23 mouse cellular contexts compared by ENCODE assay signal in the genomic region with DNA sequence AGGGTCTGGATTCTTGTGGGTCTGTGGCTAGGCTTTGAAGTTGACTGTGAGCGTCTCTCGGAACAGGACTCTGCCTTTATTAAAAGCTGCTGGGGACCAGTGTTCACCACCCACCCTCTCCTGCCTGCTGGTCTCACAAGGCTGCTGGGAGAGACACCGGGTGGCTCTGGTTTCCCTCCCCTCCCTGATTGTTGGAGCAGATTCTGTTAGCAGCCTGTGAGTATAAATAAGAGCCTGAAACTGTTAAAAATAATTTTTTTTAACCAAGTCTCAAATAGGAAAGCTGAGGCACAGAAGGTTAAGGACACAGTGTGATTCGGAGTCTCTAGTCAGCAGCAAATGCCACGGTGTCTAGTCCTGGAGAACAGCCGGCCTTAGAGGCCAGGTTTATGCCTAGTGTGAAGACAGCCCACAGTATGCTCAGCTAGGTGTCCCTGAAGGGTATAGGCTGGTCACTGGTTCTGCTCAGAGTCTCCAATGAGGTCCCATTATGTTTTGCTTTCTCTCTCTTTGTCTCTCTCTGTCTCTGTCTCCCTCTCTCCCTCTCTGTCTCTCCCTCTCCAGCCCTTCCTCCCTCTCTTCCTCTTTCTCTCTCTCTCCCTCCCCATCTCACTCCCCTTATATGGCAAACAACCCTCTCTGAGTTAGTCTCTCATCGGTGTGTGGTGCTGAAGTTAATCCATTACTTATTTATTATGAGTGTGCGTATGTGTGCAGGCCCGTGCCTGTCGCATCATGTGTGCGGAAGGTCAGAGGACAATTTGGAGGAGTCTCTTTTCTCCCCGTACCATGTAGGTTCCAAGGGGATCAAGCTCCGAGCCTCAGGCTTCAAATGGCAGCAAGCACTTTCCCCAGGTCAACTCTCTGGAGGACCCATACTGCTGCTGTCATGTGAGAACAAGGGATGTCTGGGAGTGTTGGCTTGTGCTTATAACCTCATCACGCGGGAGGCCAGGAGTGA. TPM values are rescaled to one million over a fixed set of nuclear protein-coding genes. Genes with fewer than 3 reads are reported as not detected.
DNase-seq lines count a peak whose midpoint lies in the region; ATAC-seq and TF ChIP-seq lines count a peak whose summit lies in the region.
"Had no signal": no experiment of that assay in that cellular context is flagged by ENCODE, and none has a peak within 500 bp of the region (broad histone marks: within the 10 kb centered on the region; RNA-seq: fewer than 3 reads in every experiment).

No protein-coding gene starts in this region.

- TF ChIP-seq CTCF in kidney, postnatal 0 days (IDR thresholded peaks at IDR 0.05; ENCODE audit: low read depth), result no peak
- no peak for TF ChIP-seq CTCF in stomach, postnatal 0 days (IDR thresholded peaks at IDR 0.05; ENCODE audit: low read depth)

- WGBS in hindbrain, embryonic 12.5 days, result 72% methylated on average over 15 of the region's 15 CpGs
- WGBS in hindbrain, embryonic 11.5 days, result 81% methylated on average over 15 of the region's 15 CpGs
- 73% methylated on average over 15 of the region's 15 CpGs for WGBS in midbrain, embryonic 16.5 days
- WGBS in midbrain, embryonic 13.5 days, result 72% methylated on average over 15 of the region's 15 CpGs
- 50% methylated on average over 15 of the region's 15 CpGs for WGBS in kidney, postnatal 0 days
- 59% methylated on average over 15 of the region's 15 CpGs for WGBS in stomach, postnatal 0 days

- H3K4me1 ChIP-seq in hindbrain, embryonic 12.5 days, result peaks cover 13% of the 10 kb centered on the region
- H3K4me1 ChIP-seq in hindbrain, embryonic 11.5 days (replicated peaks; ENCODE audit: control insufficient read depth, insufficient read depth, low read length), result peaks cover 2% of the 10 kb centered on the region; the same call in 1 of the 2 replicates
- H3K4me1 ChIP-seq in midbrain, embryonic 16.5 days (ENCODE audit: control insufficient read depth, insufficient read depth, low read length), result peaks cover 9% of the 10 kb centered on the region
- H3K4me1 ChIP-seq in midbrain, embryonic 13.5 days (replicated peaks), result peaks cover 13% of the 10 kb centered on the region
- H3K4me1 ChIP-seq in kidney, postnatal 0 days (replicated peaks; ENCODE audit: insufficient read depth, low read length), result 0 out of 2 replicates have a peak, but pooled peaks cover under 1% of the 10 kb centered on the region
- 0 out of 2 replicates have a peak, but pooled peaks cover 3% of the 10 kb centered on the region for H3K4me1 ChIP-seq in stomach, postnatal 0 days (replicated peaks; ENCODE audit: control insufficient read depth, insufficient read depth)

- intact Hi-C loops in left cerebral cortex, postnatal 4 days (cut with DNase I), result no loop called here

- DNase-seq in hindbrain, embryonic 11.5 days (ENCODE audit: low spot score), result no peak
- DNase-seq in kidney, postnatal 0 days (ENCODE audit: low spot score), result peak; percentile 28
- DNase-seq in stomach, postnatal 0 days (ENCODE audit: low spot score), result no peak
- no peak for DNase-seq in left cerebral cortex, postnatal 4 days
- no peak for DNase-seq in right cerebral cortex, postnatal 36 days (ENCODE audit: low spot score in 2 of 2)
- DNase-seq: adrenal gland, postnatal 14 days; B cell, adult 2 months; cerebellum, adult 11 months; embryo, embryonic 11 days; right cerebral cortex, postnatal 14 days; thymus, adult 2 months had no signal

- no peak overlapping the region for H3K4me3 ChIP-seq in hindbrain, embryonic 12.5 days
- no peak overlapping the region for H3K4me3 ChIP-seq in hindbrain, embryonic 11.5 days (ENCODE audit: low read depth, low read length)
- no peak overlapping the region for H3K4me3 ChIP-seq in midbrain, embryonic 16.5 days (ENCODE audit: low read depth, low read length)
- no peak overlapping the region for H3K4me3 ChIP-seq in midbrain, embryonic 13.5 days (replicated peaks)
- no peak overlapping the region for H3K4me3 ChIP-seq in kidney, postnatal 0 days (replicated peaks; ENCODE audit: low read depth, low read length)
- H3K4me3 ChIP-seq in stomach, postnatal 0 days (ENCODE audit: low read depth, low read length), result no peak overlapping the region
- H3K4me3 ChIP-seq: forebrain, embryonic 10.5 days; heart, embryonic 12.5 days; hindbrain, embryonic 15.5 days; intestine, embryonic 15.5 days; limb, embryonic 15.5 days; liver, embryonic 15.5 days; midbrain, embryonic 12.5 days; neural tube, embryonic 15.5 days had no signal

- no peak for ATAC-seq in hindbrain, embryonic 12.5 days (ENCODE audit: low FRiP score)
- no peak for ATAC-seq in hindbrain, embryonic 11.5 days (ENCODE audit: low FRiP score)
- no peak for ATAC-seq in midbrain, embryonic 16.5 days
- ATAC-seq in midbrain, embryonic 13.5 days, result no peak
- ATAC-seq in kidney, postnatal 0 days (replicated peaks; ENCODE audit: low FRiP score, low read depth), result peak; percentile 69
- ATAC-seq in stomach, postnatal 0 days (ENCODE audit: low FRiP score, low TSS enrichment), result 0 out of 2 replicates have a peak, but pooled peaks have one; percentile 14
- ATAC-seq: intestine, embryonic 15.5 days had no signal

- H3K36me3 ChIP-seq in hindbrain, embryonic 12.5 days, result no peaks in the 10 kb centered on the region
- H3K36me3 ChIP-seq in hindbrain, embryonic 11.5 days (ENCODE audit: control insufficient read depth, insufficient read depth, low read length), result no peaks in the 10 kb centered on the region
- no peaks in the 10 kb centered on the region for H3K36me3 ChIP-seq in midbrain, embryonic 16.5 days (ENCODE audit: control insufficient read depth, insufficient read depth, low read length)
- no peaks in the 10 kb centered on the region for H3K36me3 ChIP-seq in midbrain, embryonic 13.5 days
- H3K36me3 ChIP-seq in kidney, postnatal 0 days (ENCODE audit: insufficient read depth, low read length), result no peaks in the 10 kb centered on the region
- no peaks in the 10 kb centered on the region for H3K36me3 ChIP-seq in stomach, postnatal 0 days (ENCODE audit: control insufficient read depth, insufficient read depth, low read length)
- H3K36me3 ChIP-seq: forebrain, embryonic 10.5 days; heart, embryonic 12.5 days; hindbrain, embryonic 15.5 days; intestine, embryonic 15.5 days; limb, embryonic 15.5 days; liver, embryonic 15.5 days; midbrain, embryonic 12.5 days; neural tube, embryonic 15.5 days had no signal

- H3K4me2 ChIP-seq in hindbrain, embryonic 12.5 days (replicated peaks), result no peak overlapping the region
- H3K4me2 ChIP-seq in hindbrain, embryonic 11.5 days (replicated peaks; ENCODE audit: low read depth, low read length), result no peak overlapping the region
- H3K4me2 ChIP-seq in midbrain, embryonic 16.5 days (ENCODE audit: low read length), result no peak overlapping the region
- no peak overlapping the region for H3K4me2 ChIP-seq in midbrain, embryonic 13.5 days (replicated peaks)
- no peak overlapping the region for H3K4me2 ChIP-seq in kidney, postnatal 0 days (ENCODE audit: low read length)
- H3K4me2 ChIP-seq in stomach, postnatal 0 days (replicated peaks; ENCODE audit: low read depth), result no peak overlapping the region
- H3K4me2 ChIP-seq: heart, embryonic 12.5 days; hindbrain, embryonic 15.5 days; intestine, embryonic 15.5 days; limb, embryonic 15.5 days; liver, embryonic 15.5 days; midbrain, embryonic 12.5 days; neural tube, embryonic 15.5 days had no signal

- H3K9ac ChIP-seq in hindbrain, embryonic 12.5 days, result 0 out of 2 replicates have a peak overlapping the region, but pooled peaks have one; percentile 41
- no peak overlapping the region for H3K9ac ChIP-seq in hindbrain, embryonic 11.5 days (ENCODE audit: low read depth, low read length)
- 0 out of 2 replicates have a peak overlapping the region, but pooled peaks have one; percentile 14 for H3K9ac ChIP-seq in midbrain, embryonic 16.5 days (ENCODE audit: low read depth, low read length)
- H3K9ac ChIP-seq in midbrain, embryonic 13.5 days (replicated peaks), result no peak overlapping the region
- 0 out of 2 replicates have a peak overlapping the region, but pooled peaks have one; percentile 9 for H3K9ac ChIP-seq in kidney, postnatal 0 days (ENCODE audit: low read depth, low read length)
- no peak overlapping the region for H3K9ac ChIP-seq in stomach, postnatal 0 days (ENCODE audit: low read length)
- H3K9ac ChIP-seq: heart, embryonic 12.5 days; hindbrain, embryonic 15.5 days; intestine, embryonic 15.5 days; limb, embryonic 15.5 days; liver, embryonic 15.5 days; midbrain, embryonic 12.5 days; neural tube, embryonic 15.5 days had no signal

- H3K27ac ChIP-seq in hindbrain, embryonic 12.5 days, result no peak overlapping the region
- H3K27ac ChIP-seq in hindbrain, embryonic 11.5 days (ENCODE audit: low read depth, low read length), result no peak overlapping the region
- H3K27ac ChIP-seq in midbrain, embryonic 16.5 days (ENCODE audit: low read length), result no peak overlapping the region
- no peak overlapping the region for H3K27ac ChIP-seq in midbrain, embryonic 13.5 days
- H3K27ac ChIP-seq in kidney, postnatal 0 days, result peak overlapping the region; percentile 74
- peak overlapping the region; percentile 53; the same call in 1 of the 2 replicates for H3K27ac ChIP-seq in stomach, postnatal 0 days (replicated peaks)
- H3K27ac ChIP-seq: forebrain, embryonic 10.5 days; hindbrain, embryonic 15.5 days; intestine, embryonic 15.5 days; limb, embryonic 15.5 days; liver, embryonic 15.5 days; midbrain, embryonic 12.5 days; neural tube, embryonic 15.5 days had no signal

- H3K27me3 ChIP-seq in hindbrain, embryonic 12.5 days, result peaks cover 50% of the 10 kb centered on the region
- H3K27me3 ChIP-seq in hindbrain, embryonic 11.5 days (ENCODE audit: control insufficient read depth, insufficient read depth, low read length), result peaks cover 34% of the 10 kb centered on the region
- H3K27me3 ChIP-seq in midbrain, embryonic 16.5 days (ENCODE audit: control insufficient read depth, insufficient read depth, low read depth, low read length), result peaks cover 12% of the 10 kb centered on the region
- peaks cover 71% of the 10 kb centered on the region for H3K27me3 ChIP-seq in midbrain, embryonic 13.5 days
- H3K27me3 ChIP-seq in kidney, postnatal 0 days (ENCODE audit: insufficient read depth, low read length), result no peaks in the 10 kb centered on the region
- no peaks in the 10 kb centered on the region for H3K27me3 ChIP-seq in stomach, postnatal 0 days (ENCODE audit: control insufficient read depth, insufficient read depth, low read length)
- H3K27me3 ChIP-seq: intestine, embryonic 15.5 days; limb, embryonic 15.5 days had no signal

- no peak for TF ChIP-seq EP300 in stomach, postnatal 0 days (optimal IDR thresholded peaks at IDR 0.05)

- H3K9me3 ChIP-seq in hindbrain, embryonic 12.5 days (replicated peaks), result no peaks in the 10 kb centered on the region
- H3K9me3 ChIP-seq in hindbrain, embryonic 11.5 days (ENCODE audit: control insufficient read depth, low read length), result no peaks in the 10 kb centered on the region
- H3K9me3 ChIP-seq in midbrain, embryonic 16.5 days (replicated peaks; ENCODE audit: control insufficient read depth, low read length, poor library complexity, severe bottlenecking), result no peaks in the 10 kb centered on the region
- no peaks in the 10 kb centered on the region for H3K9me3 ChIP-seq in midbrain, embryonic 13.5 days
- H3K9me3 ChIP-seq in kidney, postnatal 0 days (replicated peaks; ENCODE audit: low read length), result no peaks in the 10 kb centered on the region
- H3K9me3 ChIP-seq in stomach, postnatal 0 days (ENCODE audit: control insufficient read depth, low read length), result no peaks in the 10 kb centered on the region
- H3K9me3 ChIP-seq: forebrain, embryonic 10.5 days; heart, embryonic 12.5 days; hindbrain, embryonic 15.5 days; intestine, embryonic 15.5 days; limb, embryonic 15.5 days; liver, embryonic 15.5 days; midbrain, embryonic 12.5 days; neural tube, embryonic 15.5 days had no signal

RNA-seq across cellular contexts. Expression of a gene that starts 59.1 kb away (rescaled TPM):
- 78.3 and 79.5 TPM in 2 replicates for polyA plus RNA-seq in hindbrain, embryonic 12.5 days (2016; fragmentation: Nextera tagmentation; extraction: Ambion mirVana)
- polyA plus RNA-seq in hindbrain, embryonic 11.5 days (2014; fragmentation: Nextera tagmentation; extraction: Ambion mirVana), result 61.6 and 79.7 TPM in 2 replicates
- polyA plus RNA-seq in midbrain, embryonic 16.5 days (2015; fragmentation: Nextera tagmentation; extraction: Ambion mirVana), result 22.6 and 25.3 TPM in 2 replicates
- polyA plus RNA-seq in midbrain, embryonic 13.5 days (2015; fragmentation: Nextera tagmentation; extraction: Ambion mirVana), result 55.9 and 63.4 TPM in 2 replicates
- 24.9 and 26.3 TPM in 2 replicates for polyA plus RNA-seq in kidney, postnatal 0 days (2015; fragmentation: Nextera tagmentation; extraction: Ambion mirVana)
- polyA plus RNA-seq in stomach, postnatal 0 days (2015; fragmentation: Nextera tagmentation; extraction: Ambion mirVana), result 20.6 and 24.4 TPM in 2 replicates
- total RNA-seq in left cerebral cortex, postnatal 4 days (2021), result 10 to 100 TPM; 65.6 to 67.5 TPM
- total RNA-seq: granulocyte monocyte progenitor cell, adult 5-6 weeks had no signal

Comparison
In these comparisons a context has a peak if more than half of its experiments do, and no peak if none do; other contexts are left out.
1. H3K9ac ChIP-seq: peak in hindbrain, embryonic 12.5 days (single experiment), midbrain, embryonic 16.5 days (single experiment) and kidney, postnatal 0 days (single experiment); none in hindbrain, embryonic 11.5 days (single experiment), midbrain, embryonic 13.5 days (single experiment) and stomach, postnatal 0 days (single experiment).
2. ATAC-seq: peak in kidney, postnatal 0 days (single experiment) and stomach, postnatal 0 days (single experiment); none in hindbrain, embryonic 12.5 days (single experiment), hindbrain, embryonic 11.5 days (single experiment), midbrain, embryonic 16.5 days (single experiment) and midbrain, embryonic 13.5 days (single experiment).
3. H3K27ac ChIP-seq: peak in kidney, postnatal 0 days (single experiment) and stomach, postnatal 0 days (single experiment); none in hindbrain, embryonic 12.5 days (single experiment), hindbrain, embryonic 11.5 days (single experiment), midbrain, embryonic 16.5 days (single experiment) and midbrain, embryonic 13.5 days (single experiment).